Mouse (Mus musculus) brain, embryonic 14.5 days (tissue): ENCODE results near the gene Steap3.

Experiments
- CTCF ChIP-seq: fragments of 200-500 bp; IDR thresholded peaks from 2 replicates; pipeline ENCODE4 v1.5.1; 2012; ENCODE audit warnings: inconsistent platforms, mild to moderate bottlenecking, moderate library complexity, borderline replicate concordance; ENCODE audit not compliant: insufficient read depth, insufficient read length; ENCODE audit errors: extremely low read depth
- POLR2A ChIP-seq: fragments of 200-500 bp; IDR thresholded peaks from 2 replicates; pipeline ENCODE4 v1.6.1; 2012; ENCODE audit warnings: mild to moderate bottlenecking, inconsistent platforms, borderline replicate concordance; ENCODE audit not compliant: poor library complexity, insufficient read depth, insufficient read length, severe bottlenecking; ENCODE audit errors: extremely low read depth

DNA sequence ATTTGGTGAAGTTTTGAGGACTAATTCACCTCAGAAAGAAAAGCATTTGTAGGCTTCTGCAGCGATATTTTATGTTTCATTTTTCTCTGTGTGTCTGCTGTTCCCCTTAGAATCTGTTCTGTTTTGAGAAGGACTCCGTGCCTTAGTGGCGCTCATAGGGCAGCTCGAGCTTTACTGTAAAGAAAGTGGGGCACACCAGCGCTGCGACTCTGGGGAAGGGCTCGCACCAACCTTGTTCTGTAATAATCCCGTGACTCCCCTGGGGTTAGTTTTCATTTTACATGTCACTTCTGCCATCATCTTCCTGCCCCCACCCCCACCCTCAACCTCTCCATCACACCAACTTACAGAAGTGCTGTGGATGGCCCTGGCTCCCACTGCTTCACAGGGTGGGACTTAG lies 95.4 kb downstream of the Steap3 start:
- TF ChIP-seq CTCF, result no peak
- no peak for TF ChIP-seq POLR2A
